Mouse (Mus musculus) adrenal gland, adult 2 months (tissue): ENCODE results near the gene Timm29. TPM values are rescaled to one million over a fixed set of nuclear protein-coding genes. Genes with fewer than 3 reads are reported as not detected.

Experiments
- DNase-seq: peaks from one replicate; pipeline ENCODE4 v3.0.0; 2021
- microRNA-seq, 2 experiments: library from miRNA; unstranded; fragments of <30 nt; microRNA quantifications; one replicate each; pipeline ENCODE4 v1.2.0; 2021
- polyA plus RNA-seq: library from polyadenylated mRNA; depleted of rRNA; stranded (reverse); fragments of >200 nt; gene quantifications from 2 replicates; pipeline ENCODE4 v1.2.3, GENCODE M21; 2012; rRNA removed
- total RNA-seq, 2 experiments: library from RNA; stranded (reverse); gene quantifications; 2 replicates each; pipeline ENCODE4 v1.2.3; 2021

Gene Timm29
- total and polyA plus RNA-seq, 3 experiments = 55.2 to 62.3 (median 62.2) TPM

DNA sequence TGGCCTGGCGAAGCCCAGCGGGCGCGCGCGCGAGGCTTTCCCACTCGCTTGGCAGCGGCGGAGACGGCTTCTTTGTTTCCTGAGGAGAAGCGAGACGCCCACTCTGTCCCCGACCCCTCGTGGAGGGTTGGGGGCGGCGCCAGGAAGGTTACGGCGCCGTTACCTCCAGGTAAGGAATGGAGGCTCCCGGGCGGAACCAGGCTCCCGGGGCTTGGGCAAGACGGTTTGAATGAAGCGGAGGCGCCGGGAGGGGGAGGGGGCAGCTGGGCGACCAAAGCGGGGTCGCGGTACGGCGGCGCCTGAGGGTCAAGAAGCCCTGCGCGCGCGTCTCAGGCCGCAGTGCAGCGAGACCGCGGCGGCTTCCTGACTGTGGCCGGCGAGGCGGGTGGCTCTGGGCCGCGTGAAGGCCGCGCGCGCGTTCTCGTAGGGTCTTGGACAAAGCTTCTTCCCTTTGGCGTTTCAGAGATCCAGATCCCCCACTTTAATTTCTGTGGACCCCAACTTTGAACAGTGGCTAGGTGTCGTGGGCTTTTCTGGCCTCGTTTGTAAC is 23.8 kb downstream of the Timm29 start:
- DNase-seq = peak; percentile 93

DNA sequence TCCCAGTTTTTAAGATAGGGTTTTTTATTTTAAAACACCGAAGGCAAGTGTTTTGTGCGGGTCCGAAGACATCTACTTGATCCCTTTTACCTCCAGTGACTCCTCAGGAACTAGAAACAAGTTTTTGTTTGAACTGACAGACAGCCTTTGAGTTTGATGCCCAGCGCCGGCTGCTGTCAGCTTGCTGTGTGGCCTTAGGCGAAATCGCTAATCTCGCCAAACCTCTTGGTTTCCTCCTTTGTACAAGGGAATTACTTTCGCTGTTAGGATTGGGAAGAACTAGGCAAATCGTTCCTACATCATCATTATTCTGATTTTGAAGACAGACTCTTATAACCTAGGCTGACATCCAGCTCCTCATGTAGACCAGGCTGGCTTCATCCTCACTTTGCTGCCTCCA is 24.5 kb downstream of the Timm29 start:
- DNase-seq = no peak

DNA sequence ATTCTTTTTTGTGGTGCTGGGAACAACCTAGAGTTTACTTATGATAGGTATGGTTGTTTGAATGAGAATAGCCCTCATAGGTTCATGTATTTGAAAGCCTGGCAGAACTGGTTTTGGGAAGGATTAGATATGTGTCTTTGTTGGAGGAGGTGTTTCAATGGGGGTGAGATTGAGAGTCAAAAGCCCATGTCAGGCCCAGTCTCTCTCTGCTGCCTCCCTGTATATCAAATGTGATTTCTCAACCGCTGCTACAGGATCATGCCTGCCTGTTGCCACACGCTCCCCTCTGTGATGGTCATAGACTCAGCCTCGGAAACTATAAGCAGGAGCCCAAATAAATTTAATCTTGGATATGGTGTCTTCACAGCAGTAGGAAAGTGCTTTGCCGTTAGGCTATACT is 27.7 kb downstream of the Timm29 start:
- DNase-seq = no peak

DNA sequence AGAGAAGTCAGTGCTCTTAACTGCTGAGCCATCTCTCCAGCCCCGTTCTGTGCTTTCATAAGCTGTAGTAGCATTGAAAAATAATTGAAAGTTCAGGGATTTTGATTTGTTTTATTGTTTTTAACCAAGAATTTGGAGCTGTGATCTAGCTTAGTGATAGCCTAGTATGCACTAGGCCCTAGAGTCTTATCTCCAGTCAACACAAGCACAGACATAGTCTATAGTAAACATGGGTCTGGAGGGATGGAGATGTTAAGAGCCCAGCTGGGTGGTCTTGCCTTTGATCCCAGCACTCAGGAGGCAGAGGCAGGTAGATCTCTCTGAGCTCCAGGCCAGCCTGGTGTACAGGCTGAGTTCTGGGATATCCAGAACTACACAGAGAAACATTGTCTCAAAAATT is 30.2 kb downstream of the Timm29 start:
- no peak for DNase-seq

DNA sequence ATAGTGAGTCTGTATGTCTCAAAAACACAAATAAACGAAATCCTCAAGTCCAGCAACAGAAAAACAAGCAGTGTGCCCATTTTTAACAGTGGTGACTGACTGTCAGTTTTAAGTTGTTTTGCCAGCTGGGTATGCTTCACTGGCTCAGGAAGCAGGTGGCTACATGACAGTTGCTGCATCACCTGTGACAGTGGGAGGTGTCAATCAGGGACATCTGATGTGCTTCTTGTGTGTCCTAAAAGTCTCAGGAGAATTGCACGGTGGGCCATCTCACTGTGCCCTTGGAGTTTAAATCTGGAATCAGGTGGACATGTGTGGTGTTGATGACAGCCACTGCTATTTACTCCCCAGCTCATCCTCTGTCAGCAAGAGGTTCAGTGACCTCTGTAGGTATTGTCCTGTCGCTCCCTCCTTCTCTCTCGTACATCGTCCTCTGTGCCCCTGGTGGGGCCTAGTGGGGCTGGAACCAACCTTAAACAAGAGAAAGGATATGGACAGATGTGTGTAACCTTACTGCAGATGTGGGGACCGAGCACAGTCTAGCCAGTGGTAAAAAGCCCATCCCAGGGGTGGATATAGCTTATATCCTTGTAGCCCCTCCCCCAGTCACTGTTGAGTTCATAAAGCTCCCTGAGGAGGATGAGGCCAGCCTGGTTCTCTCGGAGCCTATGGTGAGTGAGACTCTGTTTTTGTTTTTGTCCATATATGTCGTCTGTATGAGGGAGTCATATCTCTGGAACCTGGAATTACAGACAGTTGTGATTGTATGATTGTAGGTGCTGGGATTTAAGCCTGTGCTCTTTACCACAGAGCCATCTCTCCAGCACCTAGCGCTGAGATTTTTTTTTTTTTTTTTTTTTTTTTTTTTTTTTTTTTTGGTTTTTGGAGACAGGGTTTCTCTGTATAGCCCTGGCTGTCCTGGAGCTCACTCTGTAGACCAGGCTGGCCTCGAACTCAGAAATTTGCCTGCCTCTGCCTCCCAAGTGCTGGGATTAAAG is 33.1 kb downstream of the Timm29 start:
- no peak for DNase-seq

DNA sequence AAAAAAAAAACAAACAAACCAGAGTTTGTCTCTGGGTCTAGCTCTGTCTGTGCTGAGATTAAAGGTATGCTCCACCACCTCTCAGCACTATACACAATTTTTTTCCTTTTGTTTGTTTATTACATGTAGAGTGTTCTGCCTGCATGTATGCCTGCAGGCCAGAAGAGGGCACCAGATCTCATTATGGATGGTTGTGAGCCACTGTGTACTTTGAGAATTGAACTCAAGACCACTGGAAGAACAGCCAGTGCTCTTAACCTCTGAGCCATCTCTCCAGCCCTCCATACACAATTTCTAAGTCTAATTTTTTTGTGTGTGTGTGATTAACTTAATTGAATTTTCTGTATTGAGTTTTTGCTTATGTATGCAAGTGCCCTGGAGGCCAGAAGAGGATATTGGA is 34.0 kb downstream of the Timm29 start:
- DNase-seq = no peak

DNA sequence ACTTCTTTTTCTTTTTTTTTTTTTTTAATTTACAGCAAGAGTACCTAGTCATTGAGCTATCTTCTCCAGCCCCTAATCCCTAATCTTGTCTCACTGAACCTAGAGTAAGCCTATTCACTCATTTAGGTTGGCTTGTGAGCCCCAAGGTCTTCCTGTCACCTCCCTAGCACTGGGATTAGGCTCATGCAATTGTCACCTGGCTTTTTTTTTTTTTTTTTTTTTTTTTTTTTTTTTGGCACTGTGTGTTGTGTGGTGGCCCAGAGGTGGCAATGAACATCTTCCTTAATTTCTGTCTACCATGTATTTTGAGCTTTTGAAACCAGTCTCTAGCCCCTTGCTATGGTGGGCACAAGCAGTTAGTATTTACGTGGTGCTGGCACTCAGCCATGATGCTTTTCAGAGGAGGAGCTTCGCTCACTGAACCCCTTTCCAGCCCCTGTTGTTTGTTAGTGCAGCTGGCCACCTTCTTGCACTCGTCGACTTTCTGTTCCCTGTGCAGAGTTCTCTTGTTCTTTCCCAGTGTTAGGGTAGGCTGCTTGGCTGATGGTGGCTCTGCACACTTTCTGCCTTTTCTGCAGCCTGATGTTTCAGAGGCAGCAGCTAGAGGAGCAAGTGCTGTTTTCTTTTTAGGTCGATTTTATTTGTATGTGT is 34.7 kb downstream of the Timm29 start:
- no peak for DNase-seq

DNA sequence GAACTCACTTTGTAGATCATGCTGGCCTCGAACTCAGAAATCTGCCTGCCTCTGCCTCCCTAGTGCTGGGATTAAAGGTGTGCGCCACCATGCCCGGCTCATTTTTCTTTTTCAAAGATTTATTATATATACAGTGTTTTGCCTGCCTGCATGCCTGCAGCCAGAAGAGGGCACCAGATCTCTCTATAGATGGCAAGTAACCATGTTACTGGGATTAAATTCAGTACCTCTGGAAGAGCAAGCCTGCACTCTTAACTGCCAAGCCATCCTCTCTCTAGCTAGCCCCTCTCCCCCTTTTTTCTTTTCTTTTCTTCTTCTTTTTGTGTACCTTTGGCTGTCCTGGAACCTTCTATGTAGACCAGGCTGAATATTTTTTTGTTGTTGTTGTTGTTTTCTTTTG is 38.2 kb downstream of the Timm29 start:
- peak; percentile 55 for DNase-seq

DNA sequence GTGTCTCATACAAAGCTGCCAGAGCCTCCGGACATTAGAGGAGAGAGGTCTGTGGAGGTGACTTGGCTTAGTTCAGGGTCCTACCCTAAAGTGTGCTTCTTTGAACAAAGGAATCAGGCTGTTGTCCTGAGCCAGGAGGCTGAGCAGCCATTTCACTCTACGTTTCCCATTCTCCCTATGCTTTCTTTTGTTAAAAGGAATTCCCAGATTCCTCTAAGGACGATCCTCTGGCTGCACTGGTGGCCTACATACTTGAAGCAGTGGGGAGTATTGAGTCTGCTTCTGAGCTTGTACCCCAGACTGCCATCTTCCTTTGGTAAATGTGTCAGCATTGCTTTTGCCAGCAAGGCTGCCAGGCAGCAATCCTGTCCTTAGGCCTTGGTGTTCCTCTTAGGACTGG is 40.6 kb downstream of the Timm29 start:
- DNase-seq = no peak

DNA sequence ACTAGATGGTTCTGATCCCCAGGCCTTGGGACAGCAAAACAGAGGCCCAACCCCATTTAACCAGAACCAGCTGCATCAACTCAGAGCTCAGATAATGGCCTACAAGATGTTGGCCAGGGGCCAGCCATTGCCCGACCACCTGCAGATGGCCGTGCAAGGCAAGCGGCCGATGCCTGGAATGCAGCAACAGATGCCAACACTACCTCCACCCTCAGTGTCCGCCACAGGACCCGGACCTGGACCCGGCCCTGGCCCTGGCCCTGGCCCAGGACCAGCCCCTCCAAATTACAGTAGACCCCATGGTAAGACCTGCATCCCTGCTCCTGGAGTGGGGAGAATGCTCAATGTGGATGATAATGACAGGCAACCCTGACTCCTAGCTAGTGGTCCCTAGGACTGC is 43.1 kb downstream of the Timm29 start:
- DNase-seq = no peak

DNA sequence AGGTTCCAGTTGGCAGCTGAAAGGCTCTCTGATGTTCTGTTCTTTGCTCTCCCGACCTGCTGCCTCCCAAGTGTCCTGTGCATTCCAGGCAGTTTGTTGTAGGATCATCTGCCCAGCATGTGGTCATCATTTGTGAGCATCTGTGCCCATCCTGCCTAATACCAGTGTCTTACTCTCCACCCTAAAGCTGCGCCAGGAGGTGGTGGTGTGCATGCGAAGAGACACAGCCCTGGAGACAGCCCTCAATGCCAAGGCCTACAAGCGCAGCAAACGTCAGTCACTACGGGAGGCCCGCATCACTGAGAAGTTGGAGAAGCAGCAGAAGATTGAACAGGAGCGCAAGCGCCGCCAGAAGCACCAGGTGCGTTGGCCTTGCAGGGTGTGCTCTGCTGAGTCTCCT is 46.5 kb downstream of the Timm29 start:
- DNase-seq = no peak

Small RNA genes within 50 kb of the gene (microRNA-seq; reads per million reads assigned to microRNA genes)
- 0 reads per million in 2 experiments for gene Mir1946b

Other genes starting within 250 kb of the Timm29 start
- 10 to 100 TPM; 51.0 to 60.1 TPM for gene Ilf3, start 224.9 kb upstream of the Timm29 start, total RNA-seq
- gene Ilf3, start 224.9 kb upstream of the Timm29 start, polyA plus RNA-seq = 38.9 and 39.1 TPM in 2 replicates
- gene Qtrt1, start 180.9 kb upstream of the Timm29 start, total RNA-seq = 10 to 100 TPM; 13.1 to 15.9 TPM
- 23.4 and 28.6 TPM in 2 replicates for gene Qtrt1, start 180.9 kb upstream of the Timm29 start, polyA plus RNA-seq
- 100 to 1,000 TPM in 1 of 2 experiments, 10 to 100 TPM in 1; 99.0 to 134 TPM for gene Dnm2, start 167.8 kb upstream of the Timm29 start, total RNA-seq
- gene Dnm2, start 167.8 kb upstream of the Timm29 start, polyA plus RNA-seq = 328 and 381 TPM in 2 replicates
- gene Tmed1, start 82.5 kb upstream of the Timm29 start, total RNA-seq = 10 to 100 TPM; 22.6 to 36.6 TPM
- gene Tmed1, start 82.5 kb upstream of the Timm29 start, polyA plus RNA-seq = 34.9 and 36.4 TPM in 2 replicates
- gene AB124611, start 66.5 kb upstream of the Timm29 start, total RNA-seq = 1 to 10 TPM; 1.4 to 2.3 TPM
- 1.7 and 2.8 TPM in 2 replicates for gene AB124611, start 66.5 kb upstream of the Timm29 start, polyA plus RNA-seq
- 10 to 100 TPM; 39.9 to 52.3 TPM for gene Carm1, start 45.8 kb upstream of the Timm29 start, total RNA-seq
- gene Carm1, start 45.8 kb upstream of the Timm29 start, polyA plus RNA-seq = 72.8 and 95.4 TPM in 2 replicates
- 10 to 100 TPM; 26.5 to 36.1 TPM for gene Yipf2, start 106 bp downstream of the Timm29 start, total RNA-seq
- gene Yipf2, start 106 bp downstream of the Timm29 start, polyA plus RNA-seq = 58.5 and 67.4 TPM in 2 replicates
- gene Smarca4, start 23.4 kb downstream of the Timm29 start, total RNA-seq = 10 to 100 TPM; 72.3 to 88.2 TPM
- gene Smarca4, start 23.4 kb downstream of the Timm29 start, polyA plus RNA-seq = 47.1 and 62.0 TPM in 2 replicates
- 100 to 1,000 TPM in 1 of 2 experiments, 10 to 100 TPM in 1; 61.6 to 210 TPM for gene Ldlr, start 130.8 kb downstream of the Timm29 start, total RNA-seq
- gene Ldlr, start 130.8 kb downstream of the Timm29 start, polyA plus RNA-seq = 79.5 and 143 TPM in 2 replicates
- gene Spc24, start 167.6 kb downstream of the Timm29 start, total RNA-seq = 1 to 10 TPM; 1.9 to 3.7 TPM
- gene Spc24, start 167.6 kb downstream of the Timm29 start, polyA plus RNA-seq = 1.4 and 1.5 TPM in 2 replicates
- gene Kank2, start 206.0 kb downstream of the Timm29 start, total RNA-seq = 10 to 100 TPM; 28.4 to 56.2 TPM
- 67.8 and 76.1 TPM in 2 replicates for gene Kank2, start 206.0 kb downstream of the Timm29 start, polyA plus RNA-seq
- 1 to 10 TPM; 8.1 to 8.7 TPM for gene Angptl8, start 242.8 kb downstream of the Timm29 start, total RNA-seq
- 26.5 and 55.8 TPM in 2 replicates for gene Angptl8, start 242.8 kb downstream of the Timm29 start, polyA plus RNA-seq